Mouse (Mus musculus) liver, postnatal 0 days (tissue): ENCODE measurements around the gene Nectin1.

Source experiments
- CTCF ChIP-seq: sonication (generic); IDR thresholded peaks from 2 replicates; pipeline ENCODE4 v1.5.1; 2016; ENCODE audit warnings: antibody characterized with exemption, low read depth
- EP300 ChIP-seq: IDR thresholded peaks from 2 replicates; pipeline ENCODE4 v1.6.1; 2016; ENCODE audit warnings: antibody characterized with exemption, low read depth, mild to moderate bottlenecking

DNA sequence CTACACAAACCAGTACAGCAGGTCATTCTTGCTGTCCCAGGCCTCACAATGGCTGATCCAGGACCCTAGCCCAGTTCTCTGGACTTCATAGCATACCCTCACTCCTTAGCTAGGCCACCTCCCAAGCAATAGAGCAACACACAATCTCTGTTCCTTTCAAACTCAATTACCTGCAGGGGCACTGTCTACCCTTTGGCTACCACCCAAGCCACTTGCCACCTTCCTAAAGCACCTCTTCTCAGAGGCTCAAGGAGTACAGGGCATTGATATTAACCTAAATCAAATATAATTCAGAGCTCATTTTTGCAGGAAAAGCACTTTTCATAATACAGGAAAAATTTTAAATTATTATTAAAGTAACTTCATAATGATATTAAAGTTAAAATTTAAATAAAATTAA, 8.8 kb upstream of the Nectin1 start:
- TF ChIP-seq CTCF, result no peak
- TF ChIP-seq EP300, result no peak
